Mouse (Mus musculus) gonadal fat pad, adult 2 months (tissue): ENCODE results near the gene Mob1b. TPM values are rescaled to one million over a fixed set of nuclear protein-coding genes. Genes with fewer than 3 reads are reported as not detected.
"Not testable (repeated sequence)": the region's sequence is repeated elsewhere in the genome, so short reads cannot be mapped to it uniquely, and the experiment has no call there.

Experiments used
- DNase-seq: peaks from one replicate; pipeline ENCODE4 v3.0.0-alpha.2; 2012; ENCODE audit warnings: low read depth
- polyA plus RNA-seq: library from polyadenylated mRNA; depleted of rRNA; stranded (reverse); fragments of >200 nt; gene quantifications from 2 replicates; pipeline ENCODE4 v1.2.3, GENCODE M21; 2012

Gene Mob1b
- polyA plus RNA-seq, 1 experiment: 5.4 TPM

DNA sequence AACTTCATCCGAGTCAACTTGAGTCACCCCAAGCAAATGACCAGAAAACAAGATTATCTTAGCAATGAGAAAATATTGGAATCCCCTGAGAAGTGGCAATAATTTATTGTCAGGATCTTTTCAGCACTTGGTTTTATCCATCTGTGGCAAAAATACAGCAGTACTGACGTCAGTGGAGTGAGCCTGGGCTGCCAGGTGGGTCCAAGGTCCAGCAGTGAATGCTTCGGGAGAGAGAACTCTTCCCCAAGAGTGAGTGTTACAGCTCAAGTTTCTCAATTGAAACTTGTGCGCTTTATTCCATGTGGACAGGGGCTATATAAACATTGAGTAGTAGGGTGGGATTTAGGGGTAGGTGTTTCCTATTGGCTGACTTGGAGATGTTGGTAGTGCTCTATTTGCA, 18.6 kb upstream of the Mob1b start:
- DNase-seq: no peak

DNA sequence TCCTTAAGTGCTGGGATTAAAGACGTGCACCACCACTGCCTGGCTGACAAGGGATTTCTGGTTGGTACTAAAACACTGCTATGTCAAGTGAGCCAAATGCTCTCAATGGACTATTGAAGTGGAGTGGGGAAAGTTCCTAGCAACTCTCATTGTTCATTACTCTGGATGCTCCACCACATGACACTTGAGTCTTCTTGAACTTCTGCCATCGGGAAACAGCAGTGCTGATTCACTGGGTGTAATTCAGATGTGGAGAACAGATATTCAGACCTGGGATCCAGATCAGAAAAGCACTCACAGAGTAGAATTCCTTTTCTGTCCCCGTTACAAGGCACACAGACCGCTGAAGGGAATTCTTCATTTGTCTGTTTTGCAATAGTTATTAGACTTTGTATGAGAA, 17.1 kb upstream of the Mob1b start:
- no peak for DNase-seq

DNA sequence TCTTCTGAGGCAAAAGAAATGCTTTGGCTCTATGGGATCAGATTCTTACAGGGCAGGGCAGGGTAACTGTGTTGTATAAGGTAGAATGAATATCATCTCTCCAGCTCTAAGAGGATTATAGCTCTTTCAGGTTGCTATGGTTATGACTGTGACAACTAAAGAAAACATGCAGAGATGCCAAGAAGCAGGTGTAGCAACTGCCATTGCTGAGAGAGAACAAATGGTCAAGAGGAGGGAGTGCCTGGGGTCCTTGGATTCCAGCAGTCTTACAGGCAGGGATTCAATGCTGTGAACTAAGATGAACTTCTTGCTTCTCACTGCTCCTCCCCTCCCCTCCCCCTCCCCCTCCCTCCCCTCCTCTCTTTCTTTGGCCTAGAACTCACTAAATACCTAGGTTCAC, 9.5 kb upstream of the Mob1b start:
- no peak for DNase-seq

DNA sequence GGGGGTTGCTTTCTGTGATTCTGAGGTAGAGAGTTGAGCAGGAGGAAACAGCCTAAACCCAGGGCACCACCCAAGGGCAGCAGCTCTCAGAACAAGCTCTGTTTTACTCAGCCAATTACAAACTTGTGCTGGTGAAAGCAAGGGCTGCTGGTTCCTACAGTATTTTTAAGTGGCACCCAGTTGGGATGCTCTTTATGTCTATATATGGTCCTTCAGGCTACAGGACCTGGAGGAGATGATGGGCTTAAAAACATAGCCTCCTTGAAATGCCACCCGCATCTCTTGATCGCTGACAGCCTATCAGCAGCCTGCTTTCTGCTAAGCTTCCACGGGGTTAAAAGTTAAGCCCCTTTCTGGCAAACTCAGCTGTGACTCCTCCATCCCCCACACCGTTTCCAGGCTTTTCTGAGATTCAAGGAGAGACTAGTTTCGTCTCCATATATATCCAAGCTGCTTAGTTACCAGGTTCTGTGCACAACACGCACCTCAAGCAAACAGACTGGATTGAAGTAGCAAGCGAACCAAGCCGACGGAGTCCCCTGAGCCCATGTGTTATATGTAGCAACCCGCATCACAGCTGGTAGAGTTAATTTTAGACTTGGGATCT, 8.9 kb upstream of the Mob1b start:
- DNase-seq: no peak

DNA sequence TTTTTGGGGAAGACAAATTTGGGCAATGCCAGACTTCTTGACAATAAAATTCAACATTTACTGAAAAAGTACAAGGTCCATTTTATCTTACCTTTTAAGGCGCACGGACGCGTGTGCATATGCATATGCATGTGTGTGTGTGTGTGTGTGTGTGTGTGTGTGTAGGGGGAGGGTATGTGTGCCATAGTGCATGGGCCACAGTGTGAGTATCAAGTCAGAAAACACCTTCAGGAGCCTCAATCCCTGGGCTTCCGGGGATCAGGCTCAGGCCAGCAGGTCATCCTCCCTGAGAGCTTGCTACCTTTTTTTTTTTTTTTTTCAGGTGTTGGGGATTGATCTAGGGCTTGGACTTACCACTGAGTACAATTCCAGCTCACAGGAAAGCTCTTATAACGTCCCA, 8.3 kb upstream of the Mob1b start:
- no peak for DNase-seq

DNA sequence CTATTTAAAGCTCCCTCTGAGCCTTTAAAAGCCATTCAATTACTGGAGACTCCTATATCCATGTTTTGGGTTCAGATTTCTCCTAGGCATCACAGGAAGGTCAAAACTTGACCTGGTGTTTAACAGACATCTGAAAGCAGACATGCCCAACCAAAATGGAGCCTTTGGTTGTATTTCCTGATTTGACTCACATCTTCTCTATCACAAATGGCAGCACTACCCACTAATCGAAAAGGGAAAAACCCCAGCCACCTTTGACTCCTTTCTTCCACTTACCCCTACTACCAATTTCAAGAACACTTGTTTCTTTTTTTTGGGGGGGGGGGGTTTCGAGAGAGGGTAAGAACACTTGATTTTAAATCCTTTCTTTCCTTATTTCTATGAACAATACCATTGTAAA, 3.7 kb upstream of the Mob1b start:
- DNase-seq: no peak

DNA sequence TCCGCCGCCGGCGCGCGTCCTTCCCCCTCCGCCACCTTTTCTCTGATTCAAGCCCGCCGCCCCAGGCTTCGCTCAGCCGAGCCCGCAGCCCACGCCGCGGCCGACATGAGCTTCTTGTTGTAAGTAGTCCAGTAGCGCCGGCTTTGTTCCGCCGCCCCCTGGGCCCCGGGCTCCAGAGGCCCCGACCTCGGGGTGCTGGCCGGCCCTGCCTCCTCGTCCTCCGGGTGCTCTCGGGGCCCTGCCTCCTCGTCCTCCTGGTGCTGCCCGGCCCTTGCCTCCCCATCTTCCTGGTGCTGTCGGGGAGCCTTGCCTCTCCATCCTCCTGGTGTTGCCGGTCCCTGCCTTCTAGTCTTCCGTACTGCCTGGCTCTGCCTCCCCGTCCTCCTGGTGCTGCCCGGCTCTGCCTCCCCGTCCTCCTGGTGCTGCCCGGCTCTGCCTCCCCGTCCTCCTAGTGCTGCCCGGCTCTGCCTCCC, 384 bp downstream of the Mob1b start:
- no peak for DNase-seq

DNA sequence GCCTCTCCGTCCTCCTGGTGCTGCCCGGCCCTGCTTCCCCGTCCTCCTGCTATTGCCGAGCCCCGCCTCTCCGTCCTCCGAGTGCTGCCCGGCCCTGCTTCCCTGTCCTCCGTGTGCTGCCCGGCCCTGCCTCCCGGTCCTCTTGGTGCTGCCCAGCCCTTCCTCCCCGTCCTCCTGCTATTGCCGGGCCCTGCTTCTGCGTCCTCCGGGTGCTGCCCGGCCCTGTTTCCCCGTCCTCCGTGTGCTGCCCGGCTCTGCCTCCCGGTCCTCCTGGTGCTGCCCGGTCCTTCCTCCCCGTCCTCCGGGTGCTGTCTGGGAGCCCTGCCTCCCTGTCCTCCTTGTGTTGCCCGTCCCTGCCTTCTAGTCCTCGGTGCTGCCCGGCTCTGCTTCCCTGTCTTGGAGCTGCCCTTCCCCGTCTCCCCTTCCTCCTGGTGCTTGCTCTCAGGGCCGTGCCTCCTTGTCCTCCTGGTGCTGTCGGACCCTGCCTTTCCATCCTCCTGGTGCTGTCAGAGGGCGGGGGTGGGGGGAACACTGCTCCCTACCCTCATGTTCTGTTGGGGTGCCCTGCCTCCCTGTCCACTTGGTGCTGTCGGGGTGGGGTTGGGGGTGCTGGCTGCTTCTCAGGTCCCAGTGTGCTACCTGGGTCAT, 1.0 kb downstream of the Mob1b start:
- DNase-seq: no peak

DNA sequence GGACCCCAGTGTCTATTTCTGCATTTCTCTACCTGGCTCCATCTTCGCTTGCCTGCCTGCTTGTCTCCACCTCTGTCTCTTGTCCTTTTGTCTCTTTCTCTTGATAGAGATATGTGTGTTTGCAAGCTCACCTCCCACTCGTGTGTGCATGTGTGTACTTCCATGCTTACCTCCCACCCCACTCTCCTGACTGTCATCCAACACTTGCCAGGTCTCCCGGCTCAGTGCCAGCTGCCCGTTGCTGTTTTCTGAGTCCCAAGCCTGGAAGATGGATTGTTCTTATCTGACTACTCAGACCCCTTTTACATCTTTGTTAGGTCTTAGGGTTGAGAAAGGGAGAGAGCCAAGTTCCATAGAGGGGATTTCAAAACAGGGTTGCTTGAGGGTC, 1.6 kb downstream of the Mob1b start:
- DNase-seq: no peak

DNA sequence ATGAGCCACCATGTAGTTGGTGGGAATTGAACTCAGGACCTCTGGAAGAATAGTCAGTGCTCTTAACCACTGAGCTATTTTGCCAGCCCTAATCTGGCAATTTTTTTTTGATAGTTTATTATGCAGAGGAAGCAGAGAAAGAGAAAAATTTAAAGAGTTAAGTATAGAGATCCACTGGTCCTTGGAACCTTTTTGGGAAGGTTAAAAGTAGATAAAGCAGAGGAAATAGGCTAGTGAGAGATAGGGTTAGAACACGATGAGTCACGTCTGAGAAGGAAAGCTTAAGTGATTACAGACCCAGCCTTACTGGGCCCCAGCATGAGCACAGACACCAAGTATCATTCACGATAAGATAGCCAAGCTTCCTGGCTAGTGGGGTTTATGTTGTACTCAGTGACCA, 3.4 kb downstream of the Mob1b start:
- DNase-seq: no peak

DNA sequence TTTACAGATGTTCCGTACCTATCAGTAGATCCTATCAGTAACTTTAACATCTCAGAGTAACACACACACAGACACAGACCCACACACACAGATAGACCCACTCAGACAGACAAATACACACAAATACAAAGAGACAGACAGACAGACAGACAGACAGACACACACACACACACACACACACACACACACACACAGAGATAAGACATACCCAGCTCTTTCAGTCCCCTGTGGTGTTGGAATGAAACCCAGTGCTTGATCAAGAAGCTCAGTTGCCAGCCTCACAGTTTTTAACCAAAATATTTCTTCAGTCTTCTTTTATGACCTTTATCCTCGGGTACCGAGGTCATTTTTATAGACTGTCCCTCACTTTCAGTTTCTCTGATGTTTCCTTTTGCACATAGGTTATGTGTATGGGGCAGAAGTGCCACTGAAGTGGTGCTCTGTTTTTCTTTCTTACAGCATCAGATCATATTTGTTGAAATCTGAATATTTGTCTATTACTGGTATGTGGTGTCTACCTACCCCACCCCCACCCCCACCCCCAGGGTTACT, 7.0 kb downstream of the Mob1b start:
- DNase-seq: no peak

DNA sequence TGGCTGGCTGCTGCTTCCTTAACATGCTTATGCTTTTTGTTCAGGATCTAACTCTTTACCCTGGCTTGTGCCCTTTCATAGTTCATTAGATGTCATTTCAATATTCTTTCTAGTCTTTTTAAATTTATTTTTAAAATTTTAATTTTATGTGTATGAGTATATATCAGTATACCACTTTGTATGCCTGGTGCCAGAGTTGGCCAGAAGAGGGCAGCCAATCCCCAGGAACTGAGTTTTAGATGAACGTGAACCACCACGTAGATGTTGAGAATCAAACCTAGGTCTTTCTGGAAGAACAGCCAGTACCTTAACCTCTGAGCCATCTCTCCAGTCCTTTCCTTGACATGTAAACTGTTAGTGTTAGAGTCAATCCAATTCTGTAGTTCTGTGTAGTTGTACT, 14.1 kb downstream of the Mob1b start:
- no peak for DNase-seq

DNA sequence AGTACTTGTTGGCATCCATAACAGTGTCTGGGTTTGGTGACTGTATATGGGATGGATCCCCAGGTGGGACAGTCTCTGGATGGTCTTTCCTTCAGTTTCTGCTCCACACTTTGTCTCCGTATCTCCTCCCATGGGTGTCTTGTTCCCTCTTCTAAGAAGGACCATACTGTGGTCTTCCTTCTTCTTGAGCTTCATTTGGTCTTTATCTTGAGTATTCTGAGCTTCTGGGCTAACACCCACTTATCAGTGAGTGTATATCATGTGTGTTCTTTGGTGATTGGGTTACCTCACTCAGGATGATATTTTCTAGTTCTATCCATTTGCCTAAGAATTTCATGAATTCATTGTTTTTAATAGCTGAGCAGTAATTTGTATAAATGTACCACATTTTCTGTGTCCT, 20.4 kb downstream of the Mob1b start:
- not testable (repeated sequence) for DNase-seq

DNA sequence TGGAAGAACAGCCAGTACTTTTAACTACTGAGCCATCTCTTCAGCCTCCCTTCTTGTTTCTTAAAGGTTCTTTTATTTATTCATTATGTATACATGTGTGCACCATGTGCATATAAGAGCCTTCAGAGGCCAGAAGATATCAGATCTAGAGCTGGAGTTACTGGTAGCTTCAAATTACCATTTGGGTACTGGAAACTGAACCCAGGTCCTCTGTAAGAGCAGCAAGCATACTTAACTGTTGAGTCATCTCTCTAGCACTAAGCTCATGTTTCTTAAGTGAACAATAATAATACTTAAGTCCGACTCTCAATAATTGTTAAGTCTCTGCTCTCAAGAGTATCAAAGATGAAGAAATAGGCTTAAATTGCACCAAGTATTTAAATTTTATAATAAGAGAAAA, 27.1 kb downstream of the Mob1b start:
- no peak for DNase-seq

DNA sequence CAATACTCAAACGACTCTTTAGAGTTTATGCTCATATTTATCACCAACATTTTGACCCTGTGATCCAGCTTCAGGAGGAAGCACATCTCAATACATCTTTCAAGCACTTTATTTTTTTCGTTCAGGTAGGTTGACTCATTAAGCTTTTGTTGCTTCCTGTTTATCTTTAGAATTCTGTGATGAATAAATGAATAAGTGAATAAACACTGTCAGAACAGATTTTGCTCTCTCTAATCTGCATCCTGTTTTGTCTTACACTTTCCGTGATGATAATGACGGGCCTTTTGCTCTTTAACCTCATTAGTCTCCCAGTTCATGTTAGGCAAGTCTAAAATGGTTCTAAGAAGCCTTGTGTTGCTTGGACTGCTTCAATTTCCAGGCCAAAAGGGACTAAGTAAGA, 32.5 kb downstream of the Mob1b start:
- no peak for DNase-seq

DNA sequence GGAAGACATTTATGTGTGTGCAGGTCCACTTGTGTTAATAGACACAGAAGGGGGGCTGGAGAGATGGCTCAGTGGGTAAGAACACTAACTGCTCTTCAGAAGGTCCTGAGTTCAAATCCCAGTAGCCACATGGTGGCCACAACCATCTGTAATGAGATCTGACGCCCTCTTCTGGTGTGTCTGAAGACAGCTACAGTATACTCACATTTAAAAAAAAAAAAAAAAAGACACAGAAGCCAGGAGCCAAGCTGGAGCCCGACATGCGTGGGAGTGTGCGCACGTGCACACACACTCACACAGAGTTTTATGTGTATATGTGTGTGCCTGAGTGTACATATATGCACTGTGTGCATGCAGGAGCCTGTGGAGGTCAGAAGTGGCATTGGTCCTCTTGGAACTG, 42.0 kb downstream of the Mob1b start:
- DNase-seq: no peak

DNA sequence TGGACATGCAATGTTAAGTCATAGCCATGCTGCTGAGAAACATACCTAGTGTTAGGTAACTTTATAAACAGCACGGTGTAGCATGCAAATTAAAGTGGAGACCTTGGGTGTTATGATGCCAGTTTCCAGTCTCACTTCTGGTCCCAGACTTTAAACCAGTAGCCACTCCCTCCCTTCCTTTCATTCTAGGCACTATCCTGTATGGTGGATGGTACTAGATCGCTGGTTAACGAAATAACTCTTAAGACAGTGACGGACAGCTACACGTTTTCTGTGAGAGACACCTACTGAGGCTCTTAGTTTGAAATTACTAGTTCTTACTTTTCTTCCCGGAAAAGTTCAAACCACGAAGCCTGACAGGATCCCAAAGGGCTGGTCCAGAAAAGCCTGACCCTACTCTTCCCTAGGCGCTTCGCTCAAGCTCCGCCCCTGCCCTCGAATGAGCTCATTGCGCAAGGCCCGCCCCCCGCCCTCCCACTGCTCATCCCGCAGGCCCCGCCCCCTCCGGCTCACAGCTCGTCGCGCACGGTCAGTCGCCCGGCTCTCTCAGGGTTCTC, 43.9 kb downstream of the Mob1b start:
- DNase-seq: peak; percentile 44

DNA sequence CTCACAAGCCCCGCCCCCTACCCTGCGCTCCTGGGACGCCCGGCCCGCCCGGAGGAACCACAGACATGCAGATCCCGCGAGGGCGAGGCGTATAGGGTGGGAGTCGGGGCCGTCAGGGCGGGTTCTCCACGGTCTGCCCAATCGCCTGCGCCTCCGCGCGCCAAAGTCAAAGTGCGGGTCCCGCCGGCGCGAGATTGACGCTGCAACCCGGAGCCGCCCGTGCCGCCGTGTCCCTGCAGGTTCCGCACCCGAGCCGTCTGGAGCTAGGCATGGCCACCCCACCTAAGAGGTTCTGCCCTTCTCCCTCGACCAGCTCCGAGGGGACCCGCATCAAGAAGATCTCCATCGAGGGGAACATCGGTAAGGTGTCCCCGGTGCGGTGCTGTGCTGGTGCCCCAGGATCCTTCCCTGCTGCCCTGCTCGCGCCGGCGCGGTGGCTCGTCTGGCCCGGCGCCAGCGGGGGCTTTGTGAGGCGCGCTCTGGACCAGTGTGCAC, 44.4 kb downstream of the Mob1b start, which contains the start of gene Dck:
TSS of gene Dck (plus strand) at position 10 of the 495 bp plus-strand sequence.
- DNase-seq: no peak

DNA sequence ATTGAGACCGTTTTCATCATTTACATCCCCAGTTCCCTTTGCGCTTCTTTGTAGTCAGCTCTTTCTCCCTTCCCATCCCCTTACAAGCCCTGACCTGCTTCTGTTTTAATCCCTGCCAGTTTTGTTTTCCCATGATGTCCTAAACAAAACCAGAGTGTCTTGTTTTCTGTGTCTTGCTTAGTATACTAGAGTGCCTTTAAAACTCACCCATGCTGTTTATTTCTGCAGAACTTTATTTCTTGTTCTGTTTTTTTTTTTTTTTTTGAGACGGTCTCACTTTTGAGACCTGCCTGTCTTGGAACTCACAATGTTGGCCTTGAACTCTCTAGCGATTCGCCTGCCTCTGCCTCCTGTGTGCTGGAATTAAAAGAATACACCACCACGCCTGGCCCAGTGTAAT, 44.9 kb downstream of the Mob1b start:
- no peak for DNase-seq

DNA sequence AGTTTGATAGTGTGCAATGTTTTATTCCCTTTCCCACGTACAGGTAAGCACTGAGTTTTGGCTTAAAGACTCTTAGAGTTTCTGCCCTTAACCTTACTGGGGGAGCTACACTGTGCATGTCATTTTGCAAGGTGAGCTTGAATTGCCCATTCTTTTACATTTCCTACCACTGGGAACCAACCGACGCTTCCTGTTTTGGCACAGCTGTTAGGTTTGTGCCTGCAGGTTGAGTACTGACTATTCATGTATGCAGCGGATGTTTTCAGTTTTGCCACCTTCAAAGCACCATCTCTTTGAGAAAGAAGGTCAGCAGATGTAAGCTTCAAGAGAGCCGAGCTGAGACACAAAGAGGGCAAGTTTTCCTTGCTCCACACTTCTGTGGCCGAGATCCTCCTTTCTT, 45.5 kb downstream of the Mob1b start:
- DNase-seq: no peak

DNA sequence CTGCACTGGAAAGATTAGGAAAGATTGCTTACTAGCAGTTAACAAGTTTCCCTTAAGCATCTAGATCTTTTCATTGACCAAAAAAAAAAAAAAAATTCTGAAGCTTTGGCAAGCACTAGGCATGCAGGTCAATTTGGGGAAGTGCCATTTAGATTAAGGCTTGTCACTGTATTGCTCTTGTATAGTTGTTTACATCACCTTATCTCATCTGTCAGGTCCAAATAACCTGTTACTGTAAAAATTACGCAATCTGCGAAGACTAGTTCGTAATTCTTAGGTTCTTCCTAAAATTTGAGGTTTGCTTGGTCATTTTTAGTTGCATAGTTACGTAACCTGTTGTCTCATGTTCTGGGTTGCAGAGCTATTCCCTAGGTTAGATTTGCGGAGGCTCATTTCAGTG, 46.2 kb downstream of the Mob1b start:
- no peak for DNase-seq

DNA sequence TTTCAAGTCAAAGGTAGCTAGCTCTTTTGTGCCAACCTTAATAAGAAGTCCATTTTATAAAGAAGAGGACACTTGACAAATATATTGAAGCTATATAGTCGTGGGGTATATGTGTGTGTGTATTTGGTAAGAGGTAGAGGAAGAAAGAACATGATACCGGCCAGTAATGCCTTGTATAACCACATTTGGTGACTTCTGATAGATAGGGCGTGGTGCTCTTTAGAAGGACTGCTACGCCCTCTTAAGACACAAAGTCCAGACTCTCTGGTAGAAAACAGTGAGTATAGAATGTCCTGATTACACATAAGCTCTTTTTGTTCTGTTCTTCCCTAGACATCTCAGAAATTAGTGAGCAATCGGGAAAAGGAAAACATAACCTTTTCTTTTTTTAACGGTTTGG, 47.5 kb downstream of the Mob1b start:
- DNase-seq: no peak
